Mouse (Mus musculus) heart, adult 2 months (tissue): Measurements from ENCODE around the gene Gm6657. TPM values are rescaled to one million over a fixed set of nuclear protein-coding genes. Genes with fewer than 3 reads are reported as not detected.

Source experiments
- DNase-seq, 2 experiments: peaks; one replicate each; pipeline ENCODE4 v3.0.0; 2021
- H3K27ac ChIP-seq: fragments of 200-600 bp; 2 replicates; pipeline ENCODE4 v1.8.1; 2022
- H3K27me3 ChIP-seq: fragments of 200-500 bp; 2 replicates; pipeline ENCODE4 v1.6.1; 2012; ENCODE audit warnings: mild to moderate bottlenecking, low read length, inconsistent platforms, mixed read lengths; ENCODE audit not compliant: control insufficient read depth, insufficient read depth
- H3K36me3 ChIP-seq: fragments of 200-500 bp; 2 replicates; pipeline ENCODE4 v1.6.1; 2012; ENCODE audit warnings: low read length, inconsistent platforms; ENCODE audit not compliant: control insufficient read depth, insufficient read depth
- H3K4me1 ChIP-seq: fragments of 200-500 bp; 2 replicates; pipeline ENCODE4 v1.6.1; 2011; ENCODE audit warnings: low read length; ENCODE audit not compliant: control insufficient read depth, insufficient read depth
- H3K4me3 ChIP-seq: fragments of 200-600 bp; 2 replicates; pipeline ENCODE4 v1.8.1; 2022
- H3K79me2 ChIP-seq: fragments of 200-500 bp; replicated peaks from 2 replicates; pipeline ENCODE4 v1.6.1; 2012; ENCODE audit warnings: mild to moderate bottlenecking, inconsistent platforms, low read length, moderate library complexity, mixed read lengths; ENCODE audit not compliant: control insufficient read depth, insufficient read depth
- H3K9ac ChIP-seq: fragments of 200-500 bp; 2 replicates; pipeline ENCODE4 v1.6.1; 2012; ENCODE audit warnings: low read depth, mild to moderate bottlenecking, control low read depth, inconsistent platforms, low read length, mixed read lengths
- CTCF ChIP-seq: fragments of 200-600 bp; IDR thresholded peaks from 2 replicates; pipeline ENCODE4 v1.8.1; 2022; ENCODE audit warnings: antibody characterized with exemption, mild to moderate bottlenecking, moderate library complexity
- EP300 ChIP-seq: fragments of 200-500 bp; IDR thresholded peaks from 2 replicates; pipeline ENCODE4 v1.6.1; 2011; ENCODE audit warnings: low read depth, low read length, control low read depth; ENCODE audit not compliant: insufficient read depth
- POLR2A ChIP-seq: fragments of 200-500 bp; IDR thresholded peaks from 2 replicates; pipeline ENCODE4 v1.6.1; 2011; ENCODE audit warnings: mild to moderate bottlenecking, low read depth, low read length, control low read depth; ENCODE audit not compliant: insufficient read depth
- WGBS: fragments of 180-500 bp; shearing (Covaris S2); methylation state at CpG from one replicate; pipeline ENCODE4 v1.1.7; 2018; 5-methylcytosine and 5-hydroxymethylcytosine counted together
- intact Hi-C: fragments of 180-260 bp; cut with DNase I; formaldehyde crosslinking; loops from one replicate; pipeline ENCODE4 v1.15.1; 2025
- polyA plus RNA-seq: library from polyadenylated mRNA; depleted of rRNA; stranded (reverse); fragments of >200 nt; gene quantifications from 2 replicates; pipeline ENCODE4 v1.2.3, GENCODE M21; 2012; rRNA removed
- total RNA-seq, 2 experiments: library from RNA; stranded (reverse); gene quantifications; 2 replicates each; pipeline ENCODE4 v1.2.3; 2021

Gene Gm6657
- total and polyA plus RNA-seq, 3 experiments = not detected

- H3K4me3 ChIP-seq = no peak overlapping the region
- no peak overlapping the region for H3K27ac ChIP-seq
- TF ChIP-seq POLR2A = no peak
- TF ChIP-seq CTCF = no peak
- no peak for TF ChIP-seq EP300
- no peak overlapping the region for H3K9ac ChIP-seq
- H3K4me1 ChIP-seq = no peaks in the 10 kb centered on the region
- intact Hi-C loops = no loop called here
- peaks cover 2% of the 10 kb centered on the region; the same call in 1 of the 2 replicates for H3K36me3 ChIP-seq
- H3K27me3 ChIP-seq = no peaks in the 10 kb centered on the region
- no peak for DNase-seq
- peaks cover 6% of the 10 kb centered on the region; the same call in 1 of the 2 replicates for H3K79me2 ChIP-seq
Observed at GRCm38 (mm10) chr12:78232560-78232959, 38.5 kb downstream of the Gm6657 start.

- no peaks in the 10 kb centered on the region for H3K4me1 ChIP-seq
- no peak overlapping the region for H3K9ac ChIP-seq
- DNase-seq = no peak
- TF ChIP-seq EP300 (no peak), CTCF (no peak), POLR2A (no peak)
- intact Hi-C loops = no loop called here
- peak overlapping the region; percentile 0; the same call in 1 of the 2 replicates for H3K27ac ChIP-seq
- WGBS = 42% methylated on average over 1 of the region's 1 CpGs
- H3K4me3 ChIP-seq = no peak overlapping the region
- no peaks in the 10 kb centered on the region for H3K36me3 ChIP-seq
- no peaks in the 10 kb centered on the region for H3K27me3 ChIP-seq
- H3K79me2 ChIP-seq = no peaks in the 10 kb centered on the region
Observed at GRCm38 (mm10) chr12:78248366-78248765, 54.3 kb downstream of the Gm6657 start.

- peak in 1 of 2 experiments; percentile 8 for DNase-seq
- no peaks in the 10 kb centered on the region for H3K4me1 ChIP-seq
- H3K27ac ChIP-seq = no peak overlapping the region
- H3K79me2 ChIP-seq = no peaks in the 10 kb centered on the region
- intact Hi-C loops = no loop called here
- no peak overlapping the region for H3K4me3 ChIP-seq
- no peaks in the 10 kb centered on the region for H3K36me3 ChIP-seq
- no peaks in the 10 kb centered on the region for H3K27me3 ChIP-seq
- no peak overlapping the region for H3K9ac ChIP-seq
- TF ChIP-seq POLR2A = no peak
- no peak for TF ChIP-seq EP300
Observed at GRCm38 (mm10) chr12:78249151-78249550, 55.1 kb downstream of the Gm6657 start.

Other genes with a start within 250 kb of the Gm6657 start
- gene Gphn, start 32.1 kb downstream of the Gm6657 start, total RNA-seq = 10 to 100 TPM; 21.4 to 23.5 TPM
- gene Gphn, start 32.1 kb downstream of the Gm6657 start, polyA plus RNA-seq = 12.2 and 18.6 TPM in 2 replicates